Mouse (Mus musculus): ENCODE data around the gene Map4k3. TPM values are rescaled to one million over a fixed set of nuclear protein-coding genes. Genes with fewer than 3 reads are reported as not detected.
"Not testable (repeated sequence)": the region's sequence is repeated elsewhere in the genome, so short reads cannot be mapped to it uniquely, and the experiment has no call there.

The Map4k3 gene
- total RNA-seq, 2 experiments from 2014 or later: 87.8 to 88.7 TPM

GRCm38 (mm10) chr17:80535633-80536032 lies 192.7 kb downstream of the Map4k3 start:
- no peak for DNase-seq (ENCODE audit: extremely low spot score in 1 of 2, low spot score in 1 of 2)

DNA sequence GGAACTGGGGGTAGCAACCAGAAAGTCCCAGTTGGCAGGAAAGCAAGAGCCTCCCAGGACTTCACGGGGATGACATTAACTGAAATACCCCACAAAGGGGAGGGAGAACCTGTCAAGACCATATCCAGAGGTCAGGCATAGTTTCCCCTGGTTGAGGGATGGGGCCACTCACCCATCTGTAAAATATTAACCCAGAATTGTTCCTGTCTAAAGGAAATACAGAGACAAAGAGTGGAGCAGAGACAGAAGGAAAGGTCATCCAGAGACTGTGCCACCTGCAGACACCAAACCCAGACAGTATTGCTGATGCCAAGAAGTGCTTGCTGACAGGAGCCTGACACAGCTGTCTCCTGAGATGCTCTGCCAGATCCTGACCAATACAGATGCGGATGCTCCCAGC lies 196.9 kb downstream of the Map4k3 start:
- not testable (repeated sequence) for DNase-seq (ENCODE audit: extremely low spot score in 1 of 2, low spot score in 1 of 2)

Other genes with a start within 250 kb of the Map4k3 start
- gene Sos1, start 248.0 kb downstream of the Map4k3 start, total RNA-seq (2021): 10 to 100 TPM; 31.6 to 34.3 TPM
- gene Cdkl4, start 150.7 kb downstream of the Map4k3 start, total RNA-seq (2021): 10 to 100 TPM; 18.9 to 20.4 TPM
- gene Tmem178, start 216.1 kb upstream of the Map4k3 start, total RNA-seq (2021): 100 to 1,000 TPM; 102 to 109 TPM